Mouse (Mus musculus): ENCODE data around the gene Ms4a4a.

Ms4a4a gene

GRCm38 (mm10) chr19:11435058-11435834, 59.9 kb downstream of the Ms4a4a start:
- no peak for DNase-seq (ENCODE audit: low spot score)

Measured in layer of hippocampus, adult 11-12 months (tissue).